Mouse (Mus musculus) lung, postnatal 10 days (tissue): ENCODE results near the gene 9330161L09Rik.

Experiments
- DNase-seq: peaks from one replicate; pipeline ENCODE4 v3.0.0; 2021

The 9330161L09Rik gene

DNA sequence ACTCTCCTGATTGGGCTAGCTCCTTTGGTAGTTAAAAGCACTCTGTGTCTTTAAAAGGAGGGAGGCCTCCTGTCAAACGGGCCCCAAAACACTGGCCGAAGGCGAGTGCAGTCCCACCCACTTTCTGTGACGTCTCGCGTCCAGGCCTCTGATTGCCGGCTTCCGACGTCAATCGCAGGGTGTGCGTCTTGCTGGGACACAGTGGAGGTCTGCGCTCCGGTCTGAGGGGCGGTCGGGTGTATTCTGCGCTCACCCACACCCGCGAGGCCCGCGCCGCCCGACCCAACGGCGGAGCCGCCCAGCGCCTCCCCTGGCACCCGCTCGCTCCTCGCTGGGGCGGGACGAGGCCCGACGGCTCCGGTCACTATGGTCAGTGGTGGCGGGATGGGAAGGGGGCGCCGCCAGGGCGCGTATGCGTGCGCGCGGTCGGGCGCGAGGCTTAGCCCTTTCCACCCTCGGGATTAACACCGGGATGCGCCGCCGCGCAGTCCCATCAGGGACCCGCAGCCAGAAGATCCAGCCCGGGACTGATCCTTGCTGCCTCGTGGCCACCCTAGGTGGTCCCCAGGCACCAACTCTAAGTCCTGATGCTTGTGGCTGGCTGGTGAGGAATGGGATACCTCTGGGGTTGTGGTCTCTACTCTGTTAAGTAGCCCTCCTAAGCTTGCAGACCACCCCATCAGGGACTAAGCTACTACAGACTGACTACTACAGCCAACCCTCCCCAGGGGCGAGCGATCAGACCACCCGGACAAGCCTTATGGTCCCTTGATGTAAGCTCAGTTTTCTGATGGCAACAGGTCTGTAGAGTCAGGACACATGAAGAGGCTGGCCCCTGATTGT lies 18.9 kb downstream of the 9330161L09Rik start, which contains the start of gene Otub2:
Otub2 (plus strand) TSS at position 178 of the 843 bp plus-strand sequence.
- peak; percentile 99 for DNase-seq

GRCm38 (mm10) chr12:103380226-103380625 lies 27.4 kb downstream of the 9330161L09Rik start:
- DNase-seq = no peak

- no peak for DNase-seq
These were observed 30.8 kb downstream of the 9330161L09Rik start for GRCm38 (mm10) chr12:103376774-103377173.

DNA sequence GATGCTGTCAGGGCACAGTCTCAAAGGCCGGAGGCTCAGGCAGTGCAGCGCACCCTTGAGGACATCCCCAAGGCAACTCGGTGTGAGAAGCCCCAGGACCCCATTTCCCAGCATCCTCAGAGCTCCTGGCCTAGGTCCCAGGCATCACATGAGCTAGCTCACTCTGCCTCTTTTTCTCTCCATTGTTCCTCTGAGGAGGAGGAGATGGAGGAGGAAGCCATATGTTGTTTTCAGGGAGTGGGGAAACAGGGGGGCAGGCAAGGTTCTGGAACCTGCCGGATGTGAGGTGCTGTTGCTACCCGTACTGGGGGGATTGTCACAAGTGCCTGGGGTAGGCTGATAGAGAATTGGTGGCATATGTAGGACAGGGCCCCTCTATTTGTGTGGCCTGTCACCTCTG lies 31.5 kb downstream of the 9330161L09Rik start:
- DNase-seq = no peak

DNA sequence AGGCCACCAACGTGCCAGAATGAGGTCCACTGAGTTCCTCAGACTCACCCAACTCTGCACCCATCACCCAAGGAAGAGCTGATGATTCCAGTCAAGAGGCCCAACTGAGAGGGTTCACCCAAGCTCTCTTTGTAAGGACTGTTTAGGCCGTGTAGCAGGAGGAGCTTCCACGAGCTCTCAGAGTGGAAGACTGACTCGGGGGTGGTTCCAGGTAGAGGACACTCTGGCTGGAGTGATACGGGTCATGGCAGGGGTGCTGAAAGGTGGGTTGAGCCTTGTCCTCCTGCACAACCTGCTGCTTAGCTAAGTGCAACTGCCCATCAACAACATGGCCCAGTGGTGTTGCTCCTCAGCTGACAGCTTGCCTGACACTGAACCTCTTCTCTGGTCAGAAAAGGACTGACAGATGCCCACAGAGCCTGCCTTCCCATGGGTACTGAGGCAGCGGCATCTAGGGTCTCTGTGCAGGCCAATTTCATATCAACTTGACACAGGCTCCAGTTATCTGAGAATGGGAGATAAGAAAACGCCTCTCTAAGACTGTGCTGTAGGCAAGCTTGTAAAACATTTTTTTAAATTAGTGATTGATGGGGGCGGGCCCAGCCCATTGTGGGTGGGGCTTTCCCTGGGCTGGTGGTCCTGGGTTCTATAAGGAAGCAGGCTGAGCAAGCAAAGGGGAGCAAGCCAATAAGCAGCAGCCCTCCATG lies 33.9 kb downstream of the 9330161L09Rik start:
- DNase-seq = no peak

GRCm38 (mm10) chr12:103371711-103372110 lies 35.9 kb downstream of the 9330161L09Rik start:
- DNase-seq = peak; percentile 65

DNA sequence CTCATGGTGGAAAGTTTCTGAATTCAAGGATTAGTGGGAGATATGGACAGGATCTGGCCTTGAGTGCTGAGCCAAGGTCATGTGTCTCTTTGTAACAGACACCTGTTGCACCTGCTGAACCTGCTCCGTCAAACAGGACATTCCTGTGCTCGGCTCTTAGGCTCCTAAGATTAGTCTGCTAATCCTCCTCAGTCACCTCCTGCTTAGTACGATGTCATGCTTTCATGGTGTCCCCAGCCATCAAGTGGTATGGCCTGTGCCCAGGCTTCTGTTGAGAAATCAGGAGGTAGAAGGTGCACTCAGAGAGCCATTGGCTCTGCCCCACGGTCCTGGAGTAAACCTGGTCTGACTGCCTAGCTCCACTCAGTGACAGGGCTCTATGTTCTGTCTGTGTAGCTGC lies 36.8 kb downstream of the 9330161L09Rik start:
- no peak for DNase-seq

- no peak for DNase-seq
These were observed 38.8 kb downstream of the 9330161L09Rik start for GRCm38 (mm10) chr12:103368777-103369176.

DNA sequence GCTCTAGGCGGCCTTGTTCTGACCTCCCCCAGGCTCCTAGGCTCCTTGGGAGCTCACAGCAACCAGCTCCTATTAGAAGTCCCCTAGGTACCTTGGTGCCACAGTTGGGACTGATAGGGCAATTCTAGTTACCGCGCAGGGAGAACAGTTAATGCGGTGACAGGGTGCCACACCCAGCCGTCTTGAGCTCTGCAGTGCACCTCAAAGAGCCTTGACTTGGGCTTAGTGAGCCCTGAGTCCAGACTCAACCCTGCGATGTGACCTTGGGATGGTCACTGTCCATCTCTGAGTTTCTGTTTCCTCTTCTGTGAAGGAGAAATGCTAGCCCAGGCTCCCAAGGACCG lies 39.3 kb downstream of the 9330161L09Rik start:
- no peak for DNase-seq

- DNase-seq = peak; percentile 87
These were observed 39.8 kb downstream of the 9330161L09Rik start for GRCm38 (mm10) chr12:103367620-103368325.

- DNase-seq = no peak
These were observed 40.4 kb downstream of the 9330161L09Rik start for GRCm38 (mm10) chr12:103367171-103367570.

DNA sequence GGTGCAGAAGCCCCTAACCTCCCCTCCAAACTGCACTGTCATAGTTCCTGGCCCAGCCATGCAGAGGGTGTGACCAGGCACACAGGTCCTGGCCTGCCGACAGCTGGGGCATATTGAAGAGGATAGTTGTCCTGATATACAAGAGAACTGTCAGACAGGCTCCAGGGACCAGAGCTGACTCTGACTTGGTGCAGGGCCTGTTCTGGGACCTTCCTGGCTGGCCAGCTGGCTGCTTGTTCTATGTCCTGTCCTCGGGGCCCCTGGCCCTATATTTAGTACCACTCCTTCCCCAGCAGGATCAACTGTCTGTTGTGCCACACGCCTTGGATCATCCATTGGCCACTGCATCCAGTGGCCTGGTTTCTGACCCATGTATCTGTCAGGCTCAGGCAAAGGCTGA lies 45.3 kb downstream of the 9330161L09Rik start:
- no peak for DNase-seq

DNA sequence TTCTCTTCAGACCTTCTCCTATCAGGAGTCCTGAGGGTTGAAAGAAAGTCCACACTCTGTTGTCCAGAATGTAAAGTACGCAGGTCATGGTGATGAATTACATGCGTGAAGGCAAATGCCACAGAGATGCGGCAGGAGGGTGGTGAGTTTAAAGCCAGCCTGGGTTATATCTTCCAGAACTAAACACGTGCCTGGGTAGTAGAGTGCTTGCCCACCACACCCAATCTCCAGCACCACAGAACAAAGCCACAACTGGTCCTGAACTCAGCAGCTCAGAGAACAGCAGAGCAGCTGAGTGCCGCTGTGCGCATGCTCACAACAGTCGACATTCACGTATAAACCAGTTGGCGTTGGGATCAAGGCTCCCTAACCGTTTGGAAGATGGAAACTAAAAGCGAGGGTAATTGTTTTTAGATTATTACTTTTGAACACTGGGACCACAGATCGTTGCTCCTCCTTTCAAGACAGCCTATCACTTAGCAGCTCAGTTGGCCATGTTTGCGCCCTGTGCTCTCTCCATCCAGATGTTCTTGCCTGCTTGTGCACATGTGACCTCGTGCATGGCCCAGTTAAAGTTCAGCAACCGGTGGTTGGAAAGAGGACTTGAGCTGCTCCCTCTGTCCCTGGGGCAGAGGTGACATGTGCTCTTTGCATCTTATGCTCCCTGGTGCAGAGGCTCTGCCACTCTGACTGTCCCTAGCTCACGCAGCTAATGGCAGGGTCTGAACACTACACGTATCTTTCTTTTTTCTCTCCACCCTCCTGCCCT lies 45.9 kb downstream of the 9330161L09Rik start:
- no peak for DNase-seq

DNA sequence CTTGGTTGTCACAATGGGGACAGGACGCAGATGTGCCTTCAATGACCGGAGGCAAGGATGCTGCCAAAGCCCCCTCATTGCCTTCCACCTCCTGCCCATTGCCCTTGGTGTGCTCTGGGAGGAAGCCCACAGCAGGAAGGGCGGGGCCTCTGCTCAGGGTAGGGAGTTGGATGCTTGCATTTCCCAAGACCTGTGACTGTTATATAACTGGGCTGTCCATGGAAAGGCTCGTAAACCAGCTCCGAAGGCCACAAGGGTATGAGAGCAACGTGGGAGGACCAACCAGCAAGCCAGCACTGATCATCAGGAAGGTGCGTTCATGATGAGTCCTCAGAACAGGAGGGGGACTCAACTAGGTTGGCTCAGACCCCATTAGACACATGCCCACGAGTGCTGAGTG lies 46.8 kb downstream of the 9330161L09Rik start:
- no peak for DNase-seq

GRCm38 (mm10) chr12:103358951-103359801 lies 48.4 kb downstream of the 9330161L09Rik start:
- no peak for DNase-seq

- no peak for DNase-seq
These were observed 49.4 kb downstream of the 9330161L09Rik start for GRCm38 (mm10) chr12:103358216-103358615.
